Mouse (Mus musculus) kidney, embryonic 14.5 days (tissue): ENCODE results near the gene Gal. TPM values are rescaled to one million over a fixed set of nuclear protein-coding genes. Genes with fewer than 3 reads are reported as not detected.
A peak's percentile ranks its signal among the peaks of the same experiment; 100 is the strongest.

Experiments
- ATAC-seq: fragments of 200-750 bp; cut with Nextera tagmentation; 2 replicates; pipeline ENCODE4 v1.8.0; 2017; ENCODE audit warnings: moderate number of reproducible peaks, mild to moderate bottlenecking, moderate TSS enrichment, moderate library complexity; ENCODE audit not compliant: low FRiP score, low TSS enrichment
- H3K27ac ChIP-seq: fragments of 300-500 bp; sonication (generic); 2 replicates; pipeline ENCODE4 v1.5.1; 2014; ENCODE audit warnings: low read depth, mild to moderate bottlenecking, low read length, moderate library complexity, mixed read lengths
- H3K27me3 ChIP-seq: fragments of 300-500 bp; sonication (generic); 2 replicates; pipeline ENCODE4 v1.6.1; 2014; ENCODE audit warnings: mild to moderate bottlenecking, low read length; ENCODE audit not compliant: control insufficient read depth, insufficient read depth
- H3K36me3 ChIP-seq: fragments of 300-500 bp; sonication (generic); 2 replicates; pipeline ENCODE4 v1.6.1; 2014; ENCODE audit warnings: low read length, mixed read lengths; ENCODE audit not compliant: control insufficient read depth, insufficient read depth
- H3K4me1 ChIP-seq: fragments of 300-500 bp; sonication (generic); 2 replicates; pipeline ENCODE4 v1.6.1; 2014; ENCODE audit warnings: low read length, mixed read lengths; ENCODE audit not compliant: control insufficient read depth, insufficient read depth
- H3K4me2 ChIP-seq: fragments of 300-500 bp; sonication (generic); replicated peaks from 2 replicates; pipeline ENCODE4 v1.6.1; 2014; ENCODE audit warnings: low read depth, mild to moderate bottlenecking, low read length
- H3K4me3 ChIP-seq: fragments of 300-500 bp; sonication (generic); 2 replicates; pipeline ENCODE4 v1.5.1; 2014; ENCODE audit warnings: mild to moderate bottlenecking, low read length
- H3K9ac ChIP-seq: fragments of 300-500 bp; sonication (generic); 2 replicates; pipeline ENCODE4 v1.6.1; 2014; ENCODE audit warnings: low read depth, mild to moderate bottlenecking, low read length, moderate library complexity
- H3K9me3 ChIP-seq: fragments of 300-500 bp; sonication (generic); 2 replicates; pipeline ENCODE4 v1.6.1; 2016; ENCODE audit warnings: low read length; ENCODE audit not compliant: control insufficient read depth
- WGBS: fragments of 180-500 bp; shearing (Covaris S2); extraction: QIAGEN DNeasy Blood & Tissue Kit; methylation state at CpG from one replicate; pipeline ENCODE4 v1.1.7; 2014; 5-methylcytosine and 5-hydroxymethylcytosine counted together
- polyA plus RNA-seq: library from polyadenylated mRNA; unstranded; fragments of >200 nt; fragmentation: Nextera tagmentation; extraction: Ambion mirVana; gene quantifications from 2 replicates; pipeline ENCODE4 v1.2.1, GENCODE M21; 2014

Gal gene
- polyA plus RNA-seq: not detected in 2 replicates

GRCm38 (mm10) chr19:3414268-3414733 lies at the start of gene Gal:
Gal (minus strand) TSS chr19:3414544.
- peaks cover 4% of the 10 kb centered on the region; the same call in 1 of the 2 replicates for H3K4me1 ChIP-seq
- no peaks in the 10 kb centered on the region for H3K9me3 ChIP-seq
- H3K27ac ChIP-seq: no peak within 1 kb of the TSS
- peak; percentile 50 for ATAC-seq
- H3K27me3 ChIP-seq: peaks cover 16% of the 10 kb centered on the region; the same call in 1 of the 2 replicates
- peak within 1 kb of the TSS; percentile 53 for H3K4me2 ChIP-seq
- no peaks in the 10 kb centered on the region for H3K36me3 ChIP-seq
- 3% methylated on average over 34 of the region's 37 CpGs for WGBS
- no peak within 1 kb of the TSS; the same call in 1 of the 2 replicates for H3K9ac ChIP-seq
- H3K4me3 ChIP-seq: peak within 1 kb of the TSS; percentile 33

DNA sequence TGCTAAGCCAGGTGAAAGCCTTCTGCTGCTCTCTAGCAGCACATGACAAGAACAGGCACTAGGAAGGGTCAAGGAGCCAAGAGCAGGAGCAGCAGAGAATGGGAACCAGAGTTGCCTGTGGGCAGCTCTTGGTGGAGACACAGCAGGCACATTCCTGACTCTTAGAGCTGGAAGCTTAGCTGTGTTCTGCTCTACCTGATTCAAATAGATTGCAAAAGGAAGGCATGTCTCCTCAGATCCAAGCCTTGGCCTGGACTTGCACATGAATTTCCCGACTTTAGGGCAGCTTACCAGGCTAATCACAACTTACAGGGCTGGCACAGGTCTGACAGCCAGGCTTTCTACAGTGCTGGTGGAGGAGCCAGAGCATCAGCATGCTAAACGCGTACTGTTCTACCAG lies 45.6 kb upstream of the Gal start:
- Histone ChIP-seq H3K27me3 (no peaks in the 10 kb centered on the region), H3K4me2 (no peak overlapping the region), H3K4me1 (no peaks in the 10 kb centered on the region), H3K4me3 (no peak overlapping the region), H3K36me3 (peaks cover 99% of the 10 kb centered on the region), H3K27ac (no peak overlapping the region), H3K9me3 (no peaks in the 10 kb centered on the region), H3K9ac (no peak overlapping the region)
- no peak for ATAC-seq
- WGBS: 96% methylated on average over 3 of the region's 3 CpGs

DNA sequence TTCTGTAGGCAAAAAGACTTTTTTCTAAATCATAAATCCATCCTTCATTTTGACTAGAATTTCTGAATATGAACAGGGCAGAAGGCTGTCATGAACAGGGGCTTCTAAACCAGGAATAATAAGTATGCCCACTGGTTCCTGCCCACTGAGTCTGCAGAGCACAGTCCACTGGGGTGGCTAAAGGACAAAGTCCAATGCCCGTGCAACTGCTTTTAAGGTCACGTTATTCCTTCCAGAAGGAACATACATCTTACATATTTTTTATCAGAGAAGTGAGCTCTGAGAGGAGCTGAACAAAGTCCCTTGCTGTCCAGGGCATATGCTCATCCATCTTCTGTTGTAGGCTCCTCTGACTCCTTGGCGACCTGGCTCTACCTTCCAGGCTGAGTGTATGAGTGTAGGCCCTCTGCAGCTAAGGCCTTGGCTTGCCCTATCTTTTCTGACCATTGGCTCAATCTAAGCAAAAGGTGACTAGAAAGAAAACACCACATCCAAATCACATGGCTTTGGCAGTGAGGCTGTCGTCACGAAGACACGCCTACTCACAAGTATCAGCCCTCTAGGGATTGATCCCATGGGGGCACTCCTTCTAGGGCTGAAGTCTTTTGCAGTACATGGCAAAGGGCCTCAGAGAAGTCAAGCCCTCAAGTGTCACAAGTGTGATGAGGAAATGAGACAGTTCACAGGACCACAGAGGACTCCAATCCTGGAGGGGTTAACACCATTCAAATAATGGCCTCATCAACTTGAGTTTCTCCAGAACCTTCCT lies 44.2 kb upstream of the Gal start:
- Histone ChIP-seq H3K9ac (no peak overlapping the region), H3K4me1 (no peaks in the 10 kb centered on the region), H3K4me2 (no peak overlapping the region), H3K27ac (no peak overlapping the region), H3K27me3 (no peaks in the 10 kb centered on the region), H3K4me3 (no peak overlapping the region), H3K36me3 (peaks cover 94% of the 10 kb centered on the region), H3K9me3 (no peaks in the 10 kb centered on the region)
- ATAC-seq: no peak
- 95% methylated on average over 6 of the region's 6 CpGs for WGBS

DNA sequence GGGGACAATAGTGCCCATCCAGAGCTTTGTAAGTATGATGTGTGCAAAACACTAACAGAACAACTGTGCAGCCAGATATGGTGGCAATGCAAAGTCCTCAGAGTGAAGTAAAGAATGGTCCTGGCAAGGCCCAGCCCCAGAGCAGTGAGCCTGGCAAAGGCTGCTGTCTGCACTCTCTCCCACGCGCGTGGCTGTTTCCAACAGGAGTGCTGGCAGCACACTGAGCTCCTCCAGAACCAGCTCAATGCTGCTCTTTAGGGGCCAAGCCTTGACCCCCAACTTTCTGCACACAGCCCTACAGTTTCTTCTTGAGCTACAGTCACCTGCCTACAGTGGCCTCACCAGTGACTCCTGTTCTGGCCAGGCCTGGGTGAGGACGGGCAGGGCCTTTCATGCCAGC lies 43.4 kb upstream of the Gal start:
- H3K9ac ChIP-seq: no peak overlapping the region
- no peak overlapping the region for H3K27ac ChIP-seq
- H3K4me3 ChIP-seq: no peak overlapping the region
- no peaks in the 10 kb centered on the region for H3K9me3 ChIP-seq
- no peaks in the 10 kb centered on the region for H3K27me3 ChIP-seq
- no peak for ATAC-seq
- WGBS: 95% methylated on average over 4 of the region's 4 CpGs
- no peak overlapping the region for H3K4me2 ChIP-seq
- no peaks in the 10 kb centered on the region for H3K4me1 ChIP-seq
- peaks cover 92% of the 10 kb centered on the region for H3K36me3 ChIP-seq

DNA sequence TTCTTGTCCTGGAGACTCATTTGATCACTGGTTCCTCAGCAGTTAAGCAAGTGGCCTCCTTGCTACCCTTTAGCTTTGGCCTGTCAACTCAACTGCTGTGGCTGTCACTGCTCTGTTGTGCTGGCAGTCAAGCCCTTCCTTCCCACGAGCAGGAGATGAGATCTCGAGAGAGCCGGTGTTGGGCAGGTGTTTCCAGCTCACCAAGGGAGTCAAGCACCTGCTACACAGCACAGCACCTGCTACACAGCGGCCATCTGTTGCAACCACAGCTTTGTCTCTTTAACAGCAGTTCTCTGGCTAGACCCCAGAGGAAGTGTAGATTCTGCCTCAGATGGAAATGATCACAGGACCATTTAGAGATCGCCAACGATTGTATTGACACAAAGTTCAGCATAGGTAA lies 37.3 kb upstream of the Gal start:
- H3K27ac ChIP-seq: no peak overlapping the region
- 51% methylated on average over 6 of the region's 6 CpGs for WGBS
- H3K4me2 ChIP-seq: no peak overlapping the region
- H3K4me3 ChIP-seq: no peak overlapping the region
- no peak overlapping the region for H3K9ac ChIP-seq
- no peak for ATAC-seq
- no peaks in the 10 kb centered on the region for H3K9me3 ChIP-seq
- H3K36me3 ChIP-seq: peaks cover 32% of the 10 kb centered on the region
- no peaks in the 10 kb centered on the region for H3K4me1 ChIP-seq
- H3K27me3 ChIP-seq: no peaks in the 10 kb centered on the region

GRCm38 (mm10) chr19:3451170-3451569 lies 36.8 kb upstream of the Gal start:
- peaks cover 27% of the 10 kb centered on the region for H3K36me3 ChIP-seq
- no peaks in the 10 kb centered on the region for H3K4me1 ChIP-seq
- H3K9ac ChIP-seq: no peak overlapping the region
- WGBS: 27% methylated on average over 6 of the region's 6 CpGs
- ATAC-seq: peak; percentile 74
- no peak overlapping the region for H3K4me3 ChIP-seq
- H3K27me3 ChIP-seq: no peaks in the 10 kb centered on the region
- no peak overlapping the region for H3K27ac ChIP-seq
- no peaks in the 10 kb centered on the region for H3K9me3 ChIP-seq
- H3K4me2 ChIP-seq: no peak overlapping the region

DNA sequence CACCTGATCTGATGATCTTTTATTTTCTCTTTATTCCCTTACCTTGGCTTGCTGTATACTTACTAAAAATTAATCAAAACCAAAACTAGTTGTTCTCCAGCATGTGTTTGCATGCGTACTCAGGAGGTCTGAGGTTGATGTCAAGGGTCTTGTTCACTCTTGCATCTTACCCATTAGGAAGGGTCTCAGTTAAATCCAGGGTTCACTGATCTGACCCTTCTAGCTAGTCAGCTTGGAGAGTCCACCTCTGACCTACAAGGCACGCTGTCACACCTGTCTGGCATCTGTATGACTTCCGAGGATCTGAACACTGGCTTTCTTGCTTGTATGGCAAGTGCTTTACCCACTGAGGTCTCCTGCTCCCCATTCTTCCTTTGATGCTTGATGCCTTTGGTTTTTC lies 36.4 kb upstream of the Gal start:
- Histone ChIP-seq H3K27ac (no peak overlapping the region), H3K36me3 (peaks cover 24% of the 10 kb centered on the region), H3K4me1 (no peaks in the 10 kb centered on the region), H3K9ac (no peak overlapping the region), H3K27me3 (no peaks in the 10 kb centered on the region), H3K9me3 (no peaks in the 10 kb centered on the region), H3K4me2 (no peak overlapping the region), H3K4me3 (no peak overlapping the region)
- ATAC-seq: no peak
- 89% methylated on average over 3 of the region's 3 CpGs for WGBS

DNA sequence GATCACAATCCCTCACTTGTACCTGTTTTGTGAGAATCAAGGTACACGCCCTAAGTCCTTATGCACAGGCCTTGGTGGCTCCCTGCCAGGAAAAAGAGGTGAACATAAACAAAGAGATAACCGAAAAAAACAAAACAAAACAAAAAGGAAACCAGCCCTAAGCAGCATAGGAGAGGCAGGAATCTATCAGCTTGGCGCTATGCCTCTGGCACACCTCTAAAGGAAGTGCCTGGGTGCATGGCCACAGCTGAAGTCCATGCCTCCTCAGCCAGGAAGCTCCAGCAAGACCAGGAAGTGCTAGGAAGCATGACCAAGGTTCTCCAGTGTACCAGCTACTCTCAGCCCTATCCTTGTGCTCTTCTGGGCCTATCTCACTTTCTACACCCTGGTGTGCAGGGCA lies 34.9 kb upstream of the Gal start:
- H3K36me3 ChIP-seq: peaks cover 9% of the 10 kb centered on the region
- no peak overlapping the region for H3K27ac ChIP-seq
- no peak overlapping the region for H3K9ac ChIP-seq
- no peak for ATAC-seq
- no peak overlapping the region for H3K4me2 ChIP-seq
- no peak overlapping the region for H3K4me3 ChIP-seq
- no peaks in the 10 kb centered on the region for H3K4me1 ChIP-seq
- 79% methylated on average over 3 of the region's 3 CpGs for WGBS
- no peaks in the 10 kb centered on the region for H3K9me3 ChIP-seq
- H3K27me3 ChIP-seq: no peaks in the 10 kb centered on the region

GRCm38 (mm10) chr19:3447348-3447747 lies 33.0 kb upstream of the Gal start:
- ATAC-seq: no peak
- Histone ChIP-seq H3K4me1 (no peaks in the 10 kb centered on the region), H3K27me3 (no peaks in the 10 kb centered on the region), H3K9me3 (no peaks in the 10 kb centered on the region), H3K36me3 (no peaks in the 10 kb centered on the region), H3K27ac (no peak overlapping the region), H3K4me3 (no peak overlapping the region), H3K9ac (no peak overlapping the region), H3K4me2 (no peak overlapping the region)
- WGBS: 72% methylated on average over 3 of the region's 3 CpGs
